In genomic region chr5:149237221-149237950, GRCm38 (mm10) we compare ENCODE assay signal across 17 mouse cellular contexts. TPM values are rescaled to one million over a fixed set of nuclear protein-coding genes. Genes with fewer than 3 reads are reported as not detected.
DNase-seq lines count a peak whose midpoint lies in the region; ATAC-seq and TF ChIP-seq lines count a peak whose summit lies in the region.
"Had no signal": no experiment of that assay in that cellular context is flagged by ENCODE, and none has a peak within 500 bp of the region (broad histone marks: within the 10 kb centered on the region; RNA-seq: fewer than 3 reads in every experiment).

No protein-coding gene starts in this region.

- no peaks in the 10 kb centered on the region for H3K4me1 ChIP-seq in hindbrain, postnatal 0 days (ENCODE audit: insufficient read depth, low read length)
- no peaks in the 10 kb centered on the region; the same call in 1 of the 2 replicates for H3K4me1 ChIP-seq in hindbrain, embryonic 13.5 days (replicated peaks)
- H3K4me1 ChIP-seq: hindbrain, embryonic 15.5 days had no signal

- 64% methylated on average over 24 of the region's 24 CpGs for WGBS in hindbrain, postnatal 0 days
- WGBS in hindbrain, embryonic 13.5 days: 79% methylated on average over 24 of the region's 24 CpGs

- no peak overlapping the region for H3K4me2 ChIP-seq in hindbrain, postnatal 0 days (ENCODE audit: low read depth, low read length)
- H3K4me2 ChIP-seq in hindbrain, embryonic 13.5 days: no peak overlapping the region
- H3K4me2 ChIP-seq: heart, embryonic 15.5 days; hindbrain, embryonic 15.5 days; neural tube, embryonic 13.5 days had no signal

- no peak for TF ChIP-seq CTCF in hindbrain, postnatal 0 days (IDR thresholded peaks at IDR 0.05; ENCODE audit: low read depth)
- TF ChIP-seq CTCF in brain, embryonic 14.5 days (IDR thresholded peaks at IDR 0.05; ENCODE audit: borderline replicate concordance, extremely low read depth, insufficient read depth, insufficient read length): no peak

- H3K27ac ChIP-seq in hindbrain, postnatal 0 days: no peak overlapping the region
- no peak overlapping the region for H3K27ac ChIP-seq in hindbrain, embryonic 13.5 days
- H3K27ac ChIP-seq: heart, embryonic 15.5 days; hindbrain, embryonic 15.5 days; liver, embryonic 14.5 days; neural tube, embryonic 13.5 days had no signal

- ATAC-seq in hindbrain, postnatal 0 days: no peak
- no peak for ATAC-seq in hindbrain, embryonic 13.5 days (ENCODE audit: low FRiP score)

- peak; percentile 42 for DNase-seq in gastrocnemius, adult 18-20 months (ENCODE audit: low spot score)
- DNase-seq in gastrocnemius, postnatal 10 days: no peak
- peak; percentile 15 for DNase-seq in hindbrain, postnatal 0 days (ENCODE audit: low spot score)
- DNase-seq in brain, embryonic 14.5 days (ENCODE audit: low read depth): peak; percentile 47
- peak; percentile 72 for DNase-seq in cerebellum, adult 9-11 months
- no peak for DNase-seq in layer of hippocampus, adult 18-20 months (ENCODE audit: low spot score in 2 of 2)
- DNase-seq in kidney, postnatal 25 days: no peak
- DNase-seq: adrenal gland, adult 8-10 months; kidney, adult 18-20 months; layer of hippocampus, postnatal 36 days; lung, postnatal 10 days; thymus, adult 2 months had no signal

- no peaks in the 10 kb centered on the region for H3K36me3 ChIP-seq in hindbrain, postnatal 0 days (ENCODE audit: insufficient read depth, low read length)
- H3K36me3 ChIP-seq in hindbrain, embryonic 13.5 days: no peaks in the 10 kb centered on the region
- H3K36me3 ChIP-seq: heart, embryonic 15.5 days; hindbrain, embryonic 15.5 days; neural tube, embryonic 13.5 days had no signal

- H3K9ac ChIP-seq in hindbrain, postnatal 0 days (replicated peaks; ENCODE audit: low read length): no peak overlapping the region
- H3K9ac ChIP-seq in hindbrain, embryonic 13.5 days: no peak overlapping the region
- H3K9ac ChIP-seq: heart, embryonic 15.5 days; hindbrain, embryonic 15.5 days; liver, embryonic 14.5 days; neural tube, embryonic 13.5 days had no signal

- H3K27me3 ChIP-seq in hindbrain, postnatal 0 days (ENCODE audit: insufficient read depth, low read length): no peaks in the 10 kb centered on the region
- no peaks in the 10 kb centered on the region for H3K27me3 ChIP-seq in hindbrain, embryonic 13.5 days
- H3K27me3 ChIP-seq: heart, embryonic 15.5 days; hindbrain, embryonic 15.5 days; neural tube, embryonic 13.5 days had no signal

- no peak for TF ChIP-seq POLR2A in brain, embryonic 14.5 days (IDR thresholded peaks at IDR 0.05; ENCODE audit: borderline replicate concordance, extremely low read depth, insufficient read depth, insufficient read length, poor library complexity, severe bottlenecking)

- no peak overlapping the region for H3K4me3 ChIP-seq in hindbrain, postnatal 0 days (ENCODE audit: low read length)
- no peak overlapping the region for H3K4me3 ChIP-seq in hindbrain, embryonic 13.5 days
- H3K4me3 ChIP-seq: heart, embryonic 15.5 days; hindbrain, embryonic 15.5 days; neural tube, embryonic 13.5 days had no signal

- H3K9me3 ChIP-seq in hindbrain, postnatal 0 days (ENCODE audit: low read length): no peaks in the 10 kb centered on the region
- no peaks in the 10 kb centered on the region; the same call in 1 of the 2 replicates for H3K9me3 ChIP-seq in hindbrain, embryonic 13.5 days
- H3K9me3 ChIP-seq: heart, embryonic 15.5 days; hindbrain, embryonic 15.5 days; neural tube, embryonic 13.5 days had no signal

RNA-seq across cellular contexts. Expression of gene Alox5ap, which starts 27.2 kb away (rescaled TPM):
- 1 to 10 TPM; 5.3 to 6.7 TPM for total RNA-seq in gastrocnemius, adult 18-20 months (2021)
- 10 to 100 TPM in 1 of 2 experiments, 1 to 10 TPM in 1; 7.3 to 10.5 TPM for total RNA-seq in gastrocnemius, postnatal 10 days (2021)
- 5.7 and 6.6 TPM in 2 replicates for total RNA-seq in hindbrain, postnatal 0 days (2014; rRNA removed)
- 10.7 and 14.4 TPM in 2 replicates for polyA plus RNA-seq in hindbrain, postnatal 0 days (2015; fragmentation: Nextera tagmentation; extraction: Ambion mirVana)
- 9.0 and 11.2 TPM in 2 replicates for polyA plus RNA-seq in hindbrain, embryonic 13.5 days (2015; fragmentation: Nextera tagmentation; extraction: Ambion mirVana)
- 11.4 and 12.7 TPM in 2 replicates for polyA plus RNA-seq in brain, embryonic 14.5 days (2012; rRNA removed)
- 10 to 100 TPM; 11.5 to 12.0 TPM for total RNA-seq in layer of hippocampus, adult 18-20 months (2021)

RNA-seq across cellular contexts. Expression of gene Hmgb1, which starts 53.1 kb away (rescaled TPM):
- total RNA-seq in gastrocnemius, adult 18-20 months (2021): 100 to 1,000 TPM; 100 to 119 TPM
- total RNA-seq in gastrocnemius, postnatal 10 days (2021): 100 to 1,000 TPM; 176 to 183 TPM
- 128 and 150 TPM in 2 replicates for total RNA-seq in hindbrain, postnatal 0 days (2014; rRNA removed)
- 757 and 786 TPM in 2 replicates for polyA plus RNA-seq in hindbrain, postnatal 0 days (2015; fragmentation: Nextera tagmentation; extraction: Ambion mirVana)
- polyA plus RNA-seq in hindbrain, embryonic 13.5 days (2015; fragmentation: Nextera tagmentation; extraction: Ambion mirVana): 984 and 1,014 TPM in 2 replicates
- 268 and 316 TPM in 2 replicates for polyA plus RNA-seq in brain, embryonic 14.5 days (2012; rRNA removed)
- 100 to 1,000 TPM; 127 to 133 TPM for total RNA-seq in layer of hippocampus, adult 18-20 months (2021)

RNA-seq across cellular contexts. Expression of gene Uspl1, which starts 53.2 kb away (rescaled TPM):
- 10 to 100 TPM; 27.4 to 30.9 TPM for total RNA-seq in gastrocnemius, adult 18-20 months (2021)
- 10 to 100 TPM; 22.7 to 25.9 TPM for total RNA-seq in gastrocnemius, postnatal 10 days (2021)
- total RNA-seq in hindbrain, postnatal 0 days (2014; rRNA removed): 37.2 and 43.4 TPM in 2 replicates
- 42.8 and 44.7 TPM in 2 replicates for polyA plus RNA-seq in hindbrain, postnatal 0 days (2015; fragmentation: Nextera tagmentation; extraction: Ambion mirVana)
- polyA plus RNA-seq in hindbrain, embryonic 13.5 days (2015; fragmentation: Nextera tagmentation; extraction: Ambion mirVana): 54.6 and 58.6 TPM in 2 replicates
- polyA plus RNA-seq in brain, embryonic 14.5 days (2012; rRNA removed): 29.2 and 38.7 TPM in 2 replicates
- 10 to 100 TPM; 37.9 to 38.3 TPM for total RNA-seq in layer of hippocampus, adult 18-20 months (2021)

Comparison
In these comparisons a context has a peak if more than half of its experiments do, and no peak if none do; other contexts are left out.
1. DNase-seq: peak in gastrocnemius, adult 18-20 months (single experiment), hindbrain, postnatal 0 days (single experiment), brain, embryonic 14.5 days (single experiment) and cerebellum, adult 9-11 months (single experiment); none in gastrocnemius, postnatal 10 days (single experiment), layer of hippocampus, adult 18-20 months (0 of 2) and kidney, postnatal 25 days (0 of 2).